Mouse (Mus musculus): ENCODE data around the gene Gipr. TPM values are rescaled to one million over a fixed set of nuclear protein-coding genes. Genes with fewer than 3 reads are reported as not detected.

Gipr gene
- polyA plus RNA-seq, 1 experiment from 2014 or later: 3.6 TPM

- 48% methylated on average over 7 of the region's 7 CpGs for WGBS
- H3K4me3 ChIP-seq (ENCODE audit: low read length): no peak overlapping the region
- ATAC-seq: no peak
Observed at GRCm38 (mm10) chr7:19208944-19209472, 43.1 kb upstream of the Gipr start.

DNA sequence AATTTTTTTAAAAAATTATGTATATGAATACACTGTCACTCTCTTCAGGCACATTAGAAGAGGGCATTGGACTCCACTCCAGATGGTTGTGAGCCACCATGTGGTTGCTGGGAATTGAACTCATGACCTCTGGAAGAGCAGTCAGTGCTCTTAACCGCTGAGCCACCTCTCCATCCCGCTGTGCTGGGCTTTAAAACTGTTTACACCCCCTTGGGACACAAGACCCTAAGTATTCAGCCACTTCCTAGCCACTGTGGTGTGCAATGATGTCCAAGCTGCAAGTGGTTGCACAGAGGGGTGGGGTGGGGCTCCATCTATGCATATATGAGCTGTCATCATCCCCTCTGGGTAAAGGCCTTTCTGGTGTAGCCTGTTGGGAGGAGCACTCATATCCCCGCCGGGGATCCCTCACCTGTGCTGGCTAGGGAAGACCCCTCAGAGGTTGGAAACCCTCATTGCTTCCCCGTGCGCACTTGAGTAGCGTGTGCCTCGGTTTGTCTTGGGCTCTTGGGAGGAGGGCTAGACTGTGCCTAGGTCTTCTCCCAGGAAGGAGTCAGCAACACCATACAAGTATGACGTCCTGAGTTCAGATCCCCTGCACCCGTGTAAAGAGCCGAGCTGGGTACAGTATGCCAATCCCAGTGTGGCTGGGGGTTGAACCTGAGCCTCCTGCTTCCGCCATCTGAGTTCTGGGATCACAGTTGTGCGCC lies 42.4 kb upstream of the Gipr start:
- ATAC-seq: no peak; the same call in 1 of the 2 replicates
- H3K27me3 ChIP-seq (replicated peaks; ENCODE audit: control insufficient read depth, insufficient read depth, low read length): peaks cover 3% of the 10 kb centered on the region; the same call in 1 of the 2 replicates
- 80% methylated on average over 13 of the region's 13 CpGs for WGBS

More at GRCm38 (mm10) chr7:19208944-19209472, 43.1 kb upstream of the Gipr start:
- Histone ChIP-seq H3K4me2 (ENCODE audit: low read depth, low read length) (no peak overlapping the region), H3K9me3 (ENCODE audit: control insufficient read depth, low read length) (peaks cover 3% of the 10 kb centered on the region; the same call in 1 of the 2 replicates), H3K4me1 (ENCODE audit: control insufficient read depth, insufficient read depth, low read length) (peaks cover 10% of the 10 kb centered on the region; the same call in 1 of the 2 replicates), H3K9ac (ENCODE audit: low read depth, low read length) (no peak overlapping the region), H3K27me3 (replicated peaks; ENCODE audit: control insufficient read depth, insufficient read depth, low read length) (peaks cover 3% of the 10 kb centered on the region; the same call in 1 of the 2 replicates), H3K36me3 (ENCODE audit: control insufficient read depth, insufficient read depth, low read length) (peaks cover under 1% of the 10 kb centered on the region; the same call in 1 of the 2 replicates), H3K27ac (ENCODE audit: low read length) (no peak overlapping the region)

DNA sequence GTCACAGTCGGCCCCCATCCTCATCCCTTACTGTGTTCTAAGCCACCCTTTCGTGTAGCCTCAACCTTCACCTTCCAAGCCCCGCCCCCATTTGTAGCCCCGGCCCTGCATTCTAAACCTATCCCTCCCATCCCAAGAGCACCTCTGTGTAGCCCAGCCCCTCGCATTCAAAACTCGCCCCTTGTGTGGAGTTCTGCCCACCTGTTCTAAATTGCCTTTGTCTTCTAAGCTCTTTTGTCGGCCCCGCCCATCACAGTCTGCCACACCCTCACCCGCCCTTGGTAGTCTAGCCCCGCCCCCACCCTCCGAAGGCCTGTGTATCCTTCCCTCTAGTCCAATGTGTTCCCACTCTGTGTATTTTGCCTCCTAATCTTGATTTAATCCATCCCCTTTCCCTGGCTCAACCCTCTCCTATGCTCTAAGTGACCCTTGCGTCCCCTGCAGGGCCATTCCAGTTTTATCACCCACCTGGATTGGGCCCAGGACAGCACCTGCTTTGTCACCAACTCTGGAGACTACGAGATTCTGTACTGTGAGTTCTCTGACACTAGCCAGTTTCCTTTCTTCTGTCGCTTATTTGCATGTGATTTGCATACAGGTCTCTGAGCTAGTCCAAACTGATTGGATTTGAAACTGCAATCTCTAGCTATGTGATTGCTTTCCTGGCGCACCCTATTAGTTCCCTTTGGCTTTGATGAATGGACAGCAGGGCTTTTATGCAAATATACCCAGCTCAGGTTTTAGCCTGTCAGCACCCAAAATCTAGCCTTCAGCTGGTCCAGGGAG lies 36.3 kb upstream of the Gipr start:
- Histone ChIP-seq H3K27ac (ENCODE audit: low read length) (no peak overlapping the region), H3K36me3 (ENCODE audit: control insufficient read depth, insufficient read depth, low read length) (peaks cover 6% of the 10 kb centered on the region; the same call in 1 of the 2 replicates), H3K27me3 (replicated peaks; ENCODE audit: control insufficient read depth, insufficient read depth, low read length) (no peaks in the 10 kb centered on the region), H3K4me2 (ENCODE audit: low read depth, low read length) (no peak overlapping the region), H3K4me1 (ENCODE audit: control insufficient read depth, insufficient read depth, low read length) (no peaks in the 10 kb centered on the region), H3K9me3 (ENCODE audit: control insufficient read depth, low read length) (no peaks in the 10 kb centered on the region), H3K4me3 (ENCODE audit: low read length) (no peak overlapping the region), H3K9ac (ENCODE audit: low read depth, low read length) (no peak overlapping the region)
- ATAC-seq: peak; percentile 66
- WGBS: 58% methylated on average over 15 of the region's 15 CpGs

More for the DNA sequence above, 42.4 kb upstream of the Gipr start:
- H3K4me2 ChIP-seq (ENCODE audit: low read depth, low read length): no peak overlapping the region
- H3K9me3 ChIP-seq (ENCODE audit: control insufficient read depth, low read length): peaks cover 3% of the 10 kb centered on the region; the same call in 1 of the 2 replicates
- H3K4me3 ChIP-seq (ENCODE audit: low read length): no peak overlapping the region
- H3K4me1 ChIP-seq (ENCODE audit: control insufficient read depth, insufficient read depth, low read length): peaks cover 10% of the 10 kb centered on the region; the same call in 1 of the 2 replicates
- no peak overlapping the region for H3K27ac ChIP-seq (ENCODE audit: low read length)
- no peak overlapping the region for H3K9ac ChIP-seq (ENCODE audit: low read depth, low read length)
- H3K36me3 ChIP-seq (ENCODE audit: control insufficient read depth, insufficient read depth, low read length): peaks cover 4% of the 10 kb centered on the region; the same call in 1 of the 2 replicates

DNA sequence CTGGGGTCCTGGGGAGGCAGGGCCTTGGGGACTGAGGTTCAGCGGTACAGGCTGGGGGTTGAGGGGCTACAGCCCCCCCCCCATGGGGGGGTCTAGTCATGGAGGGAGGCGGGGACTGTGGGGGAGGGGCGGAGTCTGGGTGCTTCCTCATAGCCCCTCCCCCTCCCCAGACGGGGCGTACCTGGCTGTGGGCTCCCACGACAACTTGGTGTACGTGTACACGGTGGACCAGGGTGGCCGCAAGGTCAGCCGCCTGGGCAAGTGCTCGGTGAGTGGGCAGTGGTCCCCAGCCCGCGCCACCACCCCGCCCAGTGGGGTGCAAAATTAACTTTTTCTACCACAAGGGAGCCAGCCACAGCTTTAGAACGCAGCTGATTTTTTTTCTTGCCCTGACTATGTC lies 35.7 kb upstream of the Gipr start:
- no peak overlapping the region for H3K4me3 ChIP-seq (ENCODE audit: low read length)
- peaks cover 6% of the 10 kb centered on the region; the same call in 1 of the 2 replicates for H3K36me3 ChIP-seq (ENCODE audit: control insufficient read depth, insufficient read depth, low read length)
- H3K9ac ChIP-seq (ENCODE audit: low read depth, low read length): no peak overlapping the region
- ATAC-seq: 0 out of 2 replicates have a peak, but pooled peaks have one; percentile 33
- no peaks in the 10 kb centered on the region for H3K4me1 ChIP-seq (ENCODE audit: control insufficient read depth, insufficient read depth, low read length)
- no peak overlapping the region for H3K27ac ChIP-seq (ENCODE audit: low read length)
- 74% methylated on average over 15 of the region's 15 CpGs for WGBS
- H3K27me3 ChIP-seq (replicated peaks; ENCODE audit: control insufficient read depth, insufficient read depth, low read length): no peaks in the 10 kb centered on the region
- no peak overlapping the region for H3K4me2 ChIP-seq (ENCODE audit: low read depth, low read length)
- H3K9me3 ChIP-seq (ENCODE audit: control insufficient read depth, low read length): no peaks in the 10 kb centered on the region

DNA sequence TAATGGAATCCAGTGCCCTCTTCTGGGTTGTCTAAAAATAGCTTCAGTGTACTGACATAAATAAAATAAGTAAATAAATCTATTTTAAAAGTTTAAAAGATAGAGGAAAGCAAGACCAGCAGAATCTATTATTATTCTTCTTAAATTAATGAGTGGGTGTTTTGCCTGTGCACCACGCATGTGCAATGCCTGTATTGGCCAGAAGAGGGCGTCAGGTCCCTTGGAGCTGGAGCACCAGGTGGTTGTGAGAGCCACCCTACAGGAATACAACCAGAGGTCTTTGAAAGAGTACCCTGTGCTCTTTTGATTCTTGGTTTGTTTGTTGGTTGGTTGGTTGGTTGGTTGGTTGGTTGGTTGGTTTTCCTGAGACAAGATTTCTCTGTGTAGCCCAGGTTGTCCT lies 32.1 kb upstream of the Gipr start:
- Histone ChIP-seq H3K36me3 (ENCODE audit: control insufficient read depth, insufficient read depth, low read length) (peaks cover 12% of the 10 kb centered on the region), H3K4me2 (ENCODE audit: low read depth, low read length) (no peak overlapping the region), H3K27me3 (replicated peaks; ENCODE audit: control insufficient read depth, insufficient read depth, low read length) (no peaks in the 10 kb centered on the region), H3K9me3 (ENCODE audit: control insufficient read depth, low read length) (peaks cover 5% of the 10 kb centered on the region; the same call in 1 of the 2 replicates), H3K9ac (ENCODE audit: low read depth, low read length) (no peak overlapping the region), H3K27ac (ENCODE audit: low read length) (no peak overlapping the region), H3K4me1 (ENCODE audit: control insufficient read depth, insufficient read depth, low read length) (no peaks in the 10 kb centered on the region), H3K4me3 (ENCODE audit: low read length) (no peak overlapping the region)
- no peak for ATAC-seq
- WGBS: 37% methylated on average over 2 of the region's 2 CpGs

- WGBS: 62% methylated on average over 6 of the region's 6 CpGs
- no peak for ATAC-seq
- Histone ChIP-seq H3K4me2 (ENCODE audit: low read depth, low read length) (no peak overlapping the region), H3K4me1 (ENCODE audit: control insufficient read depth, insufficient read depth, low read length) (no peaks in the 10 kb centered on the region), H3K4me3 (ENCODE audit: low read length) (no peak overlapping the region), H3K27me3 (replicated peaks; ENCODE audit: control insufficient read depth, insufficient read depth, low read length) (no peaks in the 10 kb centered on the region), H3K9ac (ENCODE audit: low read depth, low read length) (no peak overlapping the region), H3K36me3 (ENCODE audit: control insufficient read depth, insufficient read depth, low read length) (peaks cover 12% of the 10 kb centered on the region), H3K9me3 (ENCODE audit: control insufficient read depth, low read length) (peaks cover 5% of the 10 kb centered on the region; the same call in 1 of the 2 replicates), H3K27ac (ENCODE audit: low read length) (no peak overlapping the region)
Observed at GRCm38 (mm10) chr7:19196676-19197075, 30.7 kb upstream of the Gipr start.

DNA sequence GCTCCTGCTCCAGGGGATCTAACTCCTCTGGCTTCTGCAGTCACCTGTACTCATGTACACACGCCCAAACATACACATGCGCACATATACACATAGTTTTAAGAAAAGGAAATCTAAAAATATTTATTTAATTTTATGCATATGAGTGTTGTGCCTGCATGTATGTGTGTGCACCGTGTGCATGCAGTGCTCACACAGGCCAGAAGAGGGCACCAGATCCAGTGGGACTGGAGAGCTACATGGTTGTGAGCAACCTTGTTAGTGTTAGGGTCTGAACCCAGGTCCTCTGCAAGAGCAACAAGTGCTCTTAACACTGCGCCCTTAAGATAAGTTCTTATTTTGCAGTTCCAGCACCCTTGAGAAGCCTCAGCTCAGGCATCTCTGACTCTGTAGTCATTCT lies 28.7 kb upstream of the Gipr start:
- Histone ChIP-seq H3K4me3 (ENCODE audit: low read length) (no peak overlapping the region), H3K27me3 (replicated peaks; ENCODE audit: control insufficient read depth, insufficient read depth, low read length) (no peaks in the 10 kb centered on the region), H3K4me1 (ENCODE audit: control insufficient read depth, insufficient read depth, low read length) (no peaks in the 10 kb centered on the region), H3K9me3 (ENCODE audit: control insufficient read depth, low read length) (peaks cover 5% of the 10 kb centered on the region; the same call in 1 of the 2 replicates), H3K36me3 (ENCODE audit: control insufficient read depth, insufficient read depth, low read length) (peaks cover 10% of the 10 kb centered on the region), H3K27ac (ENCODE audit: low read length) (no peak overlapping the region), H3K4me2 (ENCODE audit: low read depth, low read length) (no peak overlapping the region), H3K9ac (ENCODE audit: low read depth, low read length) (no peak overlapping the region)
- ATAC-seq: no peak
- 96% methylated on average over 4 of the region's 4 CpGs for WGBS

DNA sequence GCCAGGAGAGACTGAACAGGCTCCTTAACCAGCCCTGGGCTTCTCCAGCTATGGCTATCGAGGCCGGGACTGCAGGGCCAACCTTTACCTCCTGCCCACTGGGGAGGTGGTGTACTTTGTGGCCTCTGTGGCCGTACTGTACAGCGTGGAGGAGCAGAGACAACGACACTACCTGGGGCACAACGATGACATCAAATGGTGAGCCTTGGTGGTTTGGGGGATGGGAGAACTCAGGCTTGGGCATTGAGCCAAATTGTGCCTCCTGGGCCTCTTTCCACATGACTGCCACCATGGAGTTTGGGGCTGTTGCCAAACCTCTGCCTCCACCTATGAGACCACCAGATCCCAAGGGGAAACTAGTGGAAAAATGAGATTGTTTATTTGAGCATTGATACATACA lies 18.8 kb upstream of the Gipr start:
- no peaks in the 10 kb centered on the region for H3K9me3 ChIP-seq (ENCODE audit: control insufficient read depth, low read length)
- no peaks in the 10 kb centered on the region for H3K36me3 ChIP-seq (ENCODE audit: control insufficient read depth, insufficient read depth, low read length)
- no peak overlapping the region for H3K4me2 ChIP-seq (ENCODE audit: low read depth, low read length)
- peaks cover 5% of the 10 kb centered on the region for H3K27me3 ChIP-seq (replicated peaks; ENCODE audit: control insufficient read depth, insufficient read depth, low read length)
- no peak overlapping the region for H3K27ac ChIP-seq (ENCODE audit: low read length)
- H3K4me3 ChIP-seq (ENCODE audit: low read length): no peak overlapping the region
- H3K4me1 ChIP-seq (ENCODE audit: control insufficient read depth, insufficient read depth, low read length): peaks cover 12% of the 10 kb centered on the region
- H3K9ac ChIP-seq (ENCODE audit: low read depth, low read length): no peak overlapping the region
- 73% methylated on average over 6 of the region's 6 CpGs for WGBS
- ATAC-seq: no peak

GRCm38 (mm10) chr7:19184250-19184649 lies 18.3 kb upstream of the Gipr start:
- H3K4me2 ChIP-seq (ENCODE audit: low read depth, low read length): no peak overlapping the region
- H3K9ac ChIP-seq (ENCODE audit: low read depth, low read length): no peak overlapping the region
- H3K4me1 ChIP-seq (ENCODE audit: control insufficient read depth, insufficient read depth, low read length): peaks cover 17% of the 10 kb centered on the region

More at GRCm38 (mm10) chr7:19184250-19184649, 18.3 kb upstream of the Gipr start:
- no peak overlapping the region for H3K4me3 ChIP-seq (ENCODE audit: low read length)
- H3K36me3 ChIP-seq (ENCODE audit: control insufficient read depth, insufficient read depth, low read length): no peaks in the 10 kb centered on the region
- ATAC-seq: no peak
- H3K9me3 ChIP-seq (ENCODE audit: control insufficient read depth, low read length): no peaks in the 10 kb centered on the region
- peaks cover 10% of the 10 kb centered on the region for H3K27me3 ChIP-seq (replicated peaks; ENCODE audit: control insufficient read depth, insufficient read depth, low read length)
- no peak overlapping the region for H3K27ac ChIP-seq (ENCODE audit: low read length)
- WGBS: 89% methylated on average over 2 of the region's 2 CpGs

All from intestine, embryonic 16.5 days (tissue).